Mouse (Mus musculus) heart, embryonic 13.5 days (tissue): ENCODE data around the gene Vmn2r29. TPM values are rescaled to one million over a fixed set of nuclear protein-coding genes. Genes with fewer than 3 reads are reported as not detected.

ENCODE experiments used
- polyA plus RNA-seq: library from polyadenylated mRNA; unstranded; fragments of >200 nt; fragmentation: Nextera tagmentation; extraction: Ambion mirVana; gene quantifications from 2 replicates; pipeline ENCODE4 v1.2.1, GENCODE M21; 2015

Vmn2r29 gene
- polyA plus RNA-seq, 1 experiment from 2014 or later: 0.07 TPM

Other genes with a start within 250 kb of the Vmn2r29 start
- 6.6 and 7.4 TPM in 2 replicates for gene Zfp954, start 125.8 kb downstream of the Vmn2r29 start, polyA plus RNA-seq
- gene Zfp773, start 110.6 kb downstream of the Vmn2r29 start, polyA plus RNA-seq: 0.68 and 0.83 TPM in 2 replicates
- gene Zfp418, start 76.0 kb downstream of the Vmn2r29 start, polyA plus RNA-seq: 1.0 and 1.3 TPM in 2 replicates
- gene Zfp772, start 37.3 kb downstream of the Vmn2r29 start, polyA plus RNA-seq: 3.7 and 3.9 TPM in 2 replicates
- gene Gm45844, start 31.0 kb upstream of the Vmn2r29 start, polyA plus RNA-seq: 0.84 and 2.1 TPM in 2 replicates
- 41.7 and 43.9 TPM in 2 replicates for gene Clcn4, start 53.5 kb upstream of the Vmn2r29 start, polyA plus RNA-seq
- gene Vmn2r30, start 90.3 kb upstream of the Vmn2r29 start, polyA plus RNA-seq: not detected in 2 replicates
- not detected in 2 replicates for gene Gm45783, start 127.2 kb upstream of the Vmn2r29 start, polyA plus RNA-seq
- gene Vmn2r31, start 152.4 kb upstream of the Vmn2r29 start, polyA plus RNA-seq: not detected in 2 replicates
- gene Vmn2r32, start 232.7 kb upstream of the Vmn2r29 start, polyA plus RNA-seq: not detected in 2 replicates